Mouse (Mus musculus) kidney, embryonic 15.5 days (tissue): ENCODE results near the gene Adam21. TPM values are rescaled to one million over a fixed set of nuclear protein-coding genes. Genes with fewer than 3 reads are reported as not detected.

Experiments used
- ATAC-seq: fragments of 200-750 bp; cut with Nextera tagmentation; replicated peaks from 2 replicates; pipeline ENCODE4 v1.8.0; 2017; ENCODE audit warnings: moderate TSS enrichment; ENCODE audit not compliant: low FRiP score
- H3K27ac ChIP-seq: fragments of 300-500 bp; sonication (generic); 2 replicates; pipeline ENCODE4 v1.5.1; 2015; ENCODE audit warnings: mild to moderate bottlenecking, inconsistent platforms
- H3K27me3 ChIP-seq: fragments of 300-500 bp; sonication (generic); 2 replicates; pipeline ENCODE4 v1.6.1; 2015; ENCODE audit warnings: inconsistent platforms
- H3K36me3 ChIP-seq: fragments of 300-500 bp; sonication (generic); 2 replicates; pipeline ENCODE4 v1.6.1; 2015; ENCODE audit warnings: inconsistent platforms
- H3K4me1 ChIP-seq: fragments of 300-500 bp; sonication (generic); 2 replicates; pipeline ENCODE4 v1.6.1; 2015; ENCODE audit warnings: inconsistent platforms
- H3K4me2 ChIP-seq: fragments of 300-500 bp; sonication (generic); 2 replicates; pipeline ENCODE4 v1.6.1; 2015; ENCODE audit warnings: moderate library complexity, mild to moderate bottlenecking, inconsistent platforms
- H3K4me3 ChIP-seq: fragments of 300-500 bp; sonication (generic); replicated peaks from 2 replicates; pipeline ENCODE4 v1.5.1; 2015; ENCODE audit warnings: mild to moderate bottlenecking, inconsistent platforms
- H3K9ac ChIP-seq: fragments of 300-500 bp; sonication (generic); 2 replicates; pipeline ENCODE4 v1.6.1; 2015; ENCODE audit warnings: mild to moderate bottlenecking, inconsistent platforms
- H3K9me3 ChIP-seq: fragments of 300-500 bp; sonication (generic); replicated peaks from 2 replicates; pipeline ENCODE4 v1.6.1; 2016; ENCODE audit warnings: inconsistent platforms
- WGBS: fragments of 180-500 bp; shearing (Covaris S2); methylation state at CpG from one replicate; pipeline ENCODE4 v1.1.7; 2015; ENCODE audit warnings: mixed read lengths; 5-methylcytosine and 5-hydroxymethylcytosine counted together
- polyA plus RNA-seq: library from polyadenylated mRNA; unstranded; fragments of >200 nt; fragmentation: Nextera tagmentation; extraction: Ambion mirVana; gene quantifications from 2 replicates; pipeline ENCODE4 v1.2.1, GENCODE M21; 2015

Gene Adam21
- 0.34 and 0.37 TPM in 2 replicates for polyA plus RNA-seq

DNA sequence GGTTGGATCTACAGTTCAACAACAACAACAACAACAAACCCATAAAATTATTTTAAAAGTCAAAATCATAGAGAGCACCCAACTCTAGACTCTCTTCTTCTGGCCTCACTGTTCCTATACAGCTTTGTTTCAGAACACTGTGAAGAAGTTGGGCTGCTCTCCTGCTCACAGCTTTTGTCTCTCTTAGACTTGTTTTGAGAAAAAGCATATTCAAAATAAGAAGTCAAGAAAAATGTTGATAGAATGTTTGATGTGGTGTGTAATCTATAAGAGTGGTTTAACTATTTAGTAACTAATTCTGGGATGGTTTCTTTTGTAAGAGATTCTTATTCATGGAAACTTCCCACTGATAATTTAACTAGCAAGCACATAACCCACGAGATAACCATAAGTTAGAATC is at the start of gene Adam21:
TSS of gene Adam21 (minus strand) at position 101 of the 400 bp plus-strand sequence.
- WGBS, result 91% methylated on average over 1 of the region's 1 CpGs

DNA sequence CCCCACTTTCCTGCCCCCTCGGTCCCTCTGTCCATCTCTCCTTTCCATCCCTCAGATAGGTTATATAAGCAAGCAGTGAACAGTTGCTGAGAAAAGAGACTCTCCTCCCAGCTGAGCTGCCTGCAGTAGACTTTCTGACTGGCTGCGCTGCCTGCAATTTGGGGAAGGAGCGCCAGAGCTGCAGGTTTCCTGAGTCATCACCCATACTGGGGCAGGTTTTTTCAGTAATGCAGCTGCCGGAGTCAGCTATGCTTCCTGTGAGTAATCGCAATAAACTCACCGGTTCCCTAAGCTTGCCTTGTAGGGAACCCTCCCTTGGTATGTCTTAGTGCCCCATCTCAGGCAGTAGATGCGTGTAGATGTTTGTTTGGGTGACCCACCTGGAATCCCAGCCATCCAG is 48.7 kb upstream of the Adam21 start:
- peaks cover 6% of the 10 kb centered on the region; the same call in 1 of the 2 replicates for H3K4me1 ChIP-seq
- H3K36me3 ChIP-seq, result no peaks in the 10 kb centered on the region
- H3K9me3 ChIP-seq, result no peaks in the 10 kb centered on the region
- no peak for ATAC-seq
- no peak overlapping the region for H3K4me3 ChIP-seq
- 59% methylated on average over 7 of the region's 7 CpGs for WGBS
- no peaks in the 10 kb centered on the region for H3K27me3 ChIP-seq
- no peak overlapping the region for H3K27ac ChIP-seq
- no peak overlapping the region for H3K4me2 ChIP-seq
- no peak overlapping the region for H3K9ac ChIP-seq

More for the DNA sequence above, at the start of gene Adam21:
- Histone ChIP-seq H3K27ac (no peak within 1 kb of the TSS), H3K4me2 (no peak within 1 kb of the TSS), H3K9ac (no peak within 1 kb of the TSS), H3K36me3 (peaks cover 28% of the 10 kb centered on the region), H3K9me3 (no peaks in the 10 kb centered on the region), H3K4me1 (no peaks in the 10 kb centered on the region), H3K4me3 (no peak within 1 kb of the TSS), H3K27me3 (no peaks in the 10 kb centered on the region)
- no peak for ATAC-seq

DNA sequence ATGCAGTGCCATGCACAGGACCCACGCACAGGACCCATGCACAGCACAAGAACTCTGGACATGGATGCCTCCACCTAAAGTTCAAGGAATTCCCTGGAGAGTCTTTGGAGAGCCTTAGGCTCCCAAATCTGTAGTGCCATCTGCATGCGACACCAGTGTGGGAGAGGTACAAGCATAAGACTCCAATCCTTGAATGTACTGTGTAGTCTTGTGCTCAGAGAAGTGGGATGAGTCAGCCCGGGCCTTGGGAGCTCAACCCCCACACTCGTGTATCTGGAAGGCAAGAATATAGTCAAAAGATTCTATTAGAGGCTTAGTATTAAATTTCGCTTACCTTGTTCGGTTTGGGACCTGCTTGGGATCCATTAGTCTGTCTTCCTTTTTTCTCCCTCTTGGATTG is 47.5 kb upstream of the Adam21 start:
- H3K4me3 ChIP-seq, result no peak overlapping the region
- 79% methylated on average over 6 of the region's 6 CpGs for WGBS
- H3K9me3 ChIP-seq, result no peaks in the 10 kb centered on the region
- no peaks in the 10 kb centered on the region for H3K36me3 ChIP-seq
- H3K4me2 ChIP-seq, result no peak overlapping the region
- no peak overlapping the region for H3K9ac ChIP-seq
- no peak for ATAC-seq
- H3K4me1 ChIP-seq, result peaks cover 6% of the 10 kb centered on the region; the same call in 1 of the 2 replicates
- H3K27ac ChIP-seq, result no peak overlapping the region
- 0 out of 2 replicates have a peak, but pooled peaks cover 3% of the 10 kb centered on the region for H3K27me3 ChIP-seq

DNA sequence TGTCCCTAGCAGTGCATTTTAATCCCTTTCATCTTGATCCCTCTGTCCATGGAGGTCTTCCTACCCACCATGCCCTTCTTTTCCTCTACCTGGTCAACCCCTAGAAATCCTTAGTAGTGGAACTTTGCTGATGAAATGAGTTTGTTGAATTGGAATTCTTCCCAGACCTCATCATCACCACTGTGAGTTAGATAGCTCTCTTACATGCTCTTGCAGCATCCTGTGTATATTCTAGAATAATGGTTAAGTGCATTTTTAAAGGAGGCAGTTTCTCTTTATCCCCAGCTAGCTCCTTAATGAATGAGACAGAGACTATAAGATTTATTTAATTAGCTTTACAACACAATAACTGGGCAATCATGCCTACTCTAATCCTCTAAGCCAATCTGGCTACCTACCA is 41.2 kb upstream of the Adam21 start:
- H3K27ac ChIP-seq, result no peak overlapping the region
- no peaks in the 10 kb centered on the region for H3K9me3 ChIP-seq
- no peaks in the 10 kb centered on the region for H3K4me1 ChIP-seq
- no peak for ATAC-seq
- no peak overlapping the region for H3K9ac ChIP-seq
- no peak overlapping the region for H3K4me3 ChIP-seq
- peaks cover 12% of the 10 kb centered on the region; the same call in 1 of the 2 replicates for H3K27me3 ChIP-seq
- H3K4me2 ChIP-seq, result no peak overlapping the region
- no peaks in the 10 kb centered on the region for H3K36me3 ChIP-seq

DNA sequence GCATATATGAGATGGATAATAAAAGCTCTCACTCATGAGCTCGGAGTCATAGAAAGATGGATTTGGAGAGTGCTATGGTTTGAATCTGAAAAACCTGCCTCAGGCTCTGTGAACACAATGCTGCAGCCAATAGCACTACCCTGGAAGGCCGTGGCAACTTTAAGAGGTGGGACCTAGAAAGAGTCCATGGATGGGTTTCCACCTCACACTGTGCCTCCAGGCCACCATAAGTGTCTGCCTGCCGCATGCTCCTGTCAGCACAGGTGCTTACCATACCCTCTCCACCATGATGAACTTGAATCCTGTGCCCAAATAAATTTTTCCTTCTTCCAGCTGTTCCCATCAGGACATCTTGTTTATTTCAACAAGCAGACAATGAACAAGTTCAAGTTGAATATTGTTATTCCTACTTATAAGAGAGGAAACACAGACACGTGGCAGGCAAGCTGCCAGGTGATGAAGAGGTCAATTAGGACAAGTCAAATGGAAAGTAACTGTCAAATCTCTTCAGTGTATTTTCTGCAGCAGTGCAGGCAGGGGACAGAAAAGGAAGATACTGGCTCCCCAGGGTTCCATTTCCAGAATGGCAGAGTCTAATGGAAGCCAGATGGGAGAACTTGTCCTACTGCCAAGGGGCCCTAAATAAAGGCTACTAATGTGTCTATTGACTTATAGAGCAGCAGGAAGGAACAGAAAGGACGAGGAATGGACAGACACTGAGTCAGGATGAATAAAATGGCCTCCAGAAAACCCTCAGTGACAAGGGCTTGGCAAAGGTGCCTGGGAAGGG is 36.9 kb upstream of the Adam21 start:
- H3K9me3 ChIP-seq, result no peaks in the 10 kb centered on the region
- H3K4me2 ChIP-seq, result no peak overlapping the region
- no peak overlapping the region for H3K4me3 ChIP-seq
- 59% methylated on average over 5 of the region's 5 CpGs for WGBS
- peaks cover 20% of the 10 kb centered on the region for H3K27me3 ChIP-seq
- H3K9ac ChIP-seq, result no peak overlapping the region
- H3K27ac ChIP-seq, result no peak overlapping the region
- ATAC-seq, result no peak
- H3K4me1 ChIP-seq, result no peaks in the 10 kb centered on the region
- no peaks in the 10 kb centered on the region for H3K36me3 ChIP-seq

DNA sequence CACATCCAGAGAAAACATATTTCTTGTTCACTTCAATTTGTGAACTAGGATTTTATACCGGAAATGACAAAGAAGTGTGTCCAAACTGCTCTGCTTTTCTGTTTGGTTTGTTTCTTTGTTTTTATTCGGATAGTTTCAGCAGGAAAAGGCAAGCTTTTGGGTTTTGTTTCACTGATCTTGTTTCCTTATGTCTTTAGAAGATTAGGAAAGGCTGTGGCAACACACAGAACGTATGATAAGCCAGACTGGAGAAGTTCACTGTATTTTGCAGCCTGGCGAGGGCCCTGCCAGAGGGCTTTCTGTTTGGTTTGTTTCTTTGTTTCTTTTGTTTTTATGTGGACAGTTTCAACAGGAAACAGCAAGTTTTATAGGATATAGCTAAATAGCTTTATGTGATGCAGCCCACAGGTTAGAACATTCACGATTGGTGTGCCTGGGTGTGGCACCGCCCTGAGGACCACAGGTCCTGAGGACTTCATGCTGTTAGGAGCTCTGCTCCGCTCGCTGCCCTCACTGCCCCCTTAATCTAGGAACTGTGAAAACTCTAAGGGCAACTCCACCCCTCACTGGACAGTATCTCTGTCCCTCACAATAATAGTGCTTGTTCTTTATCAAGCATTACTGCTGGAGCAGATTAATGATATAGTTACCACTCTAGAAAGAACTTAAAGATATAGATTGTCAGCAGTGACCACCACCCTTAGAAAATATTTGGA is 28.4 kb upstream of the Adam21 start:
- no peak overlapping the region for H3K9ac ChIP-seq
- H3K9me3 ChIP-seq, result no peaks in the 10 kb centered on the region
- no peak for ATAC-seq
- no peak overlapping the region for H3K27ac ChIP-seq
- H3K27me3 ChIP-seq, result peaks cover 8% of the 10 kb centered on the region
- H3K4me1 ChIP-seq, result peaks cover 10% of the 10 kb centered on the region
- no peaks in the 10 kb centered on the region for H3K36me3 ChIP-seq
- no peak overlapping the region for H3K4me2 ChIP-seq
- H3K4me3 ChIP-seq, result no peak overlapping the region
- 83% methylated on average over 8 of the region's 8 CpGs for WGBS

DNA sequence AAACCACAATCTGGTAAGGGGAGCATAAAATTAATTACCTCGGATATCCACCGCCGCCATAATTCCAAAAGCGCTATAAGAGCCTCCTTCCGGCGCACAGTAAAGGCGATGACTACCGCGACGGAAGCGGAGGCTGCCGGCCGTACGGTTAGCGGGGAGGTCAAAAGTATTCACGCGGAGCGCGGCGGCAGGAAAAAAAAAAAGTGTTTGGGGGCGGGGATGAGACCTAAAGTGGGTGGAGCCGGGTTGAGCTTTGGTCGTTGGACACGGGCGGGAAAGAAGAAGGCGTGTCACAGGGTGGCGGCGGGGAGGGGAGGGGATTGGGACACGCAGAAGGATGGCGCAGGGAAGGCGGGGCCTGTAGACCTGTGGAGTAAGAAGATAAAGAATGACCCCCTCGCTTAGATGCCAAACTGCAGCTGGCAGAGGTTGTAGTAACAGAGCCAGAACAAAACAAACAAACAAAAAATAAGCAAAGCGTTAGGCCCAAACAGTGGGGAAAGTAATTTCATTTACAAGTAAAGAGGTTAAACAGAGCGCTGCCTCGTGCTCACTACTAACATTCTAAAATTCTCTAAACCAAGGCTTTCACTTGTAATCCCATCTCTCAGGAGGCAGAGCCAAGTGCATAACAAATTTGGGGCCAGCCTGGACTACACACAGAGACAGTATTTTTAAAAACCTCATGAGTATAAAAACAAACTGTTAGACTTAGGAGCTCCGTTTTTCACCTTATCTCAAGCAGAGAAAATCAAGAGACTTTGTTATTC is 26.8 kb upstream of the Adam21 start, which contains the start of gene Med6:
TSS of gene Med6 (minus strand) at position 107 of the 770 bp plus-strand sequence.
- Histone ChIP-seq H3K27ac (peak within 1 kb of the TSS; percentile 58; the same call in 1 of the 2 replicates), H3K9me3 (no peaks in the 10 kb centered on the region), H3K4me3 (peak within 1 kb of the TSS; percentile 65), H3K27me3 (peaks cover 4% of the 10 kb centered on the region; the same call in 1 of the 2 replicates), H3K4me1 (peaks cover 10% of the 10 kb centered on the region), H3K4me2 (peak within 1 kb of the TSS; percentile 71), H3K36me3 (peaks cover 11% of the 10 kb centered on the region), H3K9ac (peak within 1 kb of the TSS; percentile 60)
- peak; percentile 99 for ATAC-seq
- 3% methylated on average over 36 of the region's 36 CpGs for WGBS

DNA sequence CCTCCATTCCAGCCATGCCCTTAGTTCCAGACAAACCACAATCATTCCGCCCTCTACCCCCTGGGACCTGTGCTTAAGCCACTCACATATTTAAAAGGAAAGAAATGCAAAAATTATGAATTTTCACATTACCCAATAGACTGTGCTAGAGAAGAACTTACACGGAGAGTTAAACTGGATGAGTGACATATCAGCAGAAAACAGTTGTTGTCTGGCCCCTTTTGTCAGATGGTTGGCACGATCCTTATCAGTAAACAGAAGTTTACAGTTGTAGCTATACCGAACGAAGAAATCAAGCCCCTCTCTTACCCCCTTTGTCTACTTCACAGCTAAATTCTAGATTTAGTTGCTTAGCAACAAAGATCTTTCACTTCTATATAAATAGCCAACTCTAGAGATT is 343 bp downstream of the Adam21 start:
- no peaks in the 10 kb centered on the region for H3K4me1 ChIP-seq
- H3K4me2 ChIP-seq, result no peak overlapping the region
- H3K27ac ChIP-seq, result no peak overlapping the region
- no peaks in the 10 kb centered on the region for H3K9me3 ChIP-seq
- 93% methylated on average over 5 of the region's 5 CpGs for WGBS
- H3K9ac ChIP-seq, result no peak overlapping the region
- peaks cover 25% of the 10 kb centered on the region for H3K36me3 ChIP-seq
- no peak overlapping the region for H3K4me3 ChIP-seq
- no peak for ATAC-seq
- no peaks in the 10 kb centered on the region for H3K27me3 ChIP-seq

DNA sequence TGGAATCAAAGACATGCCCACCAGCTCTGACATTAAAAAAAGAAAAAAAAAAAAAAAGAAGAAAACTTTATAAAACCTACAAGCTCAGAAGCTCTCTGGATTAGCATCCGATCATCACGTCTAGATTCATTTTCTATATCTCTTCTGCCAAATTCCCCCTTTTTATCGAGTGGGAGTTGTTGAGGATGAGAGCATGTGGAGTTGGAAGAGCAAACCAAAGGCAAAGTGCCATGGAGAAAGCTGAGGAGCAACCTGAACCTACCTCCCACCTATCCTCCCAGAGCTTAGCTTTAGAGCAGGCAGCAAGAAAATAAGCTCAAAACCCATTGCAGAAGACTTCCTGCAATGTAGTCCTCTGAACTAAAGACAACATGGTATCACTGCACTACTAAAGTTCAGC is 4.1 kb downstream of the Adam21 start:
- Histone ChIP-seq H3K4me3 (no peak overlapping the region), H3K9me3 (no peaks in the 10 kb centered on the region), H3K9ac (no peak overlapping the region), H3K27ac (no peak overlapping the region), H3K4me2 (no peak overlapping the region), H3K4me1 (no peaks in the 10 kb centered on the region), H3K27me3 (no peaks in the 10 kb centered on the region), H3K36me3 (0 out of 2 replicates have a peak, but pooled peaks cover 3% of the 10 kb centered on the region)
- WGBS, result 95% methylated on average over 3 of the region's 3 CpGs
- no peak for ATAC-seq

DNA sequence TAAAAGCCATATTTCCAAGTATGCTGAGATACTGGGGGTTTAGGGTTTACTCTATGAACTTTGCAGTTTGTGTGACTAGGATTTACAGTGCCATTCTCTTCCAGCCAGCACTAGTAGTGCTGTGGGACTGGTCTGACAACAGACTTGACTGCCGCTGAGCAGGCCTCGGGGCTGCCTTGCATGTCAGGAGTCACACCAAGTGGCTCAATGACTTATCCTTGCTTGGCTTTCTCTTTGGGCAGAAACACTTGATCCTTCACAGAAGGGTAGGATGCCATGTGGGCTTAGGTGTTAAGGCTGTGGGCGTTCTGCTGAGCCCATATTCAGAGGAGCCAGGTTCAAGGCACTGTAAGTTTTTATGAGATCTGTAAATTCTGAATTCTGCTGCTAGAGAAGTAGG is 19.0 kb downstream of the Adam21 start:
- H3K9ac ChIP-seq, result no peak overlapping the region
- WGBS, result 85% methylated on average over 3 of the region's 3 CpGs
- no peak overlapping the region for H3K4me3 ChIP-seq
- no peak overlapping the region for H3K4me2 ChIP-seq
- no peaks in the 10 kb centered on the region for H3K36me3 ChIP-seq
- no peaks in the 10 kb centered on the region for H3K9me3 ChIP-seq
- no peaks in the 10 kb centered on the region for H3K27me3 ChIP-seq
- no peaks in the 10 kb centered on the region for H3K4me1 ChIP-seq
- no peak overlapping the region for H3K27ac ChIP-seq
- ATAC-seq, result no peak

DNA sequence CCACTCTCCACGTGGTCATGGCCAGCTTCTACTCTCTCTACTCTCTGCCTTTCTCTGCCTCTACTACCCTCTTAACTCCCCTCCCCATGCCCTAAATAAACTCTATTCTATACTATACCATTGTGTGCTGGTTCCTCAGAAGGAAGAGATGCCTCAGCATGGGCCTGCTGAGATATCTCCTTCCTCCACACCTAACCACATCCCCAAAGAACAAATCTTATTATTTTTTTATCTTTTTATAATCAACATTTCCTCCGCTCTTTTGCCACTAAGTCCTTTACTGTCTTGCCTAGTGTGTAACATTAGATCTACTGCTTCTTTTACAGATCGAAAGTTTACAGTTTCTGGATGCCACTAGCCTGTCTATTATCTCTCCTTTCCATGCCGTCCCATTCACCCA is 21.1 kb downstream of the Adam21 start:
- no peaks in the 10 kb centered on the region for H3K36me3 ChIP-seq
- no peak overlapping the region for H3K4me3 ChIP-seq
- no peak overlapping the region for H3K27ac ChIP-seq
- no peak overlapping the region for H3K9ac ChIP-seq
- no peak for ATAC-seq
- WGBS, result 66% methylated on average over 4 of the region's 4 CpGs
- no peak overlapping the region for H3K4me2 ChIP-seq
- no peaks in the 10 kb centered on the region for H3K27me3 ChIP-seq
- no peaks in the 10 kb centered on the region for H3K4me1 ChIP-seq
- H3K9me3 ChIP-seq, result no peaks in the 10 kb centered on the region

DNA sequence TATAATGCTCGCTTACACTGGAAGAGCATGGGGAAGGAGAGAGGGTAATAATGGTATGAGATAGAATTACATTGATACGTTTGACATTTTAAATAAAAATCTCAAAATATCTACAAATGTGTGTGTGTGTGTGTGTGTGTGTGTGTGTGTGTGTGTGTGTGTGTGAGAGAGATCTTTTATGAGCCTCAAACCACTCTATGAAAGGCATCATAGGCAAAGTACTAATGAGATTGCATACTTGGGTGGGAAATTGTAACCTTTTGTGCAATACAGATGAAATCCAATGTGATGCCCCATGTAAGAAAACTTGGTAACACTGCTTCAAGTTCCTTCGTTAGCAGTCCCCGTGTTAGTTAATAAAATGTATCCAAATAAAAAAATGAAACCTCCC is 35.2 kb downstream of the Adam21 start:
- peak overlapping the region; percentile 62 for H3K9ac ChIP-seq
- H3K36me3 ChIP-seq, result no peaks in the 10 kb centered on the region
- H3K4me2 ChIP-seq, result peak overlapping the region; percentile 64
- WGBS, result 33% methylated on average over 4 of the region's 4 CpGs
- H3K9me3 ChIP-seq, result no peaks in the 10 kb centered on the region
- H3K4me1 ChIP-seq, result peaks cover 15% of the 10 kb centered on the region; the same call in 1 of the 2 replicates
- peak overlapping the region; percentile 69 for H3K4me3 ChIP-seq
- no peaks in the 10 kb centered on the region for H3K27me3 ChIP-seq
- H3K27ac ChIP-seq, result peak overlapping the region; percentile 76
- peak; percentile 40 for ATAC-seq
